ENCODE assay signal across 16 mouse cellular contexts in the genomic region with DNA sequence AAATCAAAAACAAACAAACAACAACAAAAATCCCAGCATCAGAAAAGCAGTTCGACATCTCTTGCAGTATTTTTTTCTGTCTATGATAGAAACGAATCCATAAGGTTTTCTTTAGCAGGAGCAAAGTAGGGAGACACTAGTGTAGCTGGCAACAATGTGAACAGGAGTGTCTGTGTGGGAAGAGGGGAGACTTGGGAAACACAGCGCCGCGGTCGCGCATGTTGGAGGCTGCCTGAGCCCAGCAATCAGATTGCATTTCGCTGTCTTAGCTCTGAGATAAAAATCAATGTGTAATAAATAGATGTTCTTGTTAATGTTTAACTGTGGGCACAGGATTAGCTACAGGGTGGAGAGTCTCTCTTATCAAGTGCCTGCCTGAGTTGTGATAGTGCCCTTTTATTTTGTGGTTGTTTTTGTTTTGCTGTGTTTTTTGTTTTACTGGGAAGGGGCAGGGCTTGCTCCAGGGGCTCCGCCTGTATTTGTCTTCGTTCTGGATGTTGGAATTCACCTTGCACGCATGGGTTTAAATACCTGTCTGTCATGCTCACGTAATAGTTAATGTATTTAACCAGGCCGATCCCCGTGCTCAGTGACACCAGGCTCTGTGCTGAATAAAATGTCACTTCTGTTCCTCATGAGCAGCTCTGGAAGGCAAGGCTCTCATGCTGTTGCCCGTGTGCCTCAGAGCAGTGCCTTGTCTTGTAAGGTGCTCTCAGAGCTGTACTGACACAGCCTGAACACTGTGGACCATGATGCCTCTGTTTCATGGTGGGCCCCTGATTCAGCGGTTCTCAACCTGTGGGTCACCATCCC. TPM values are rescaled to one million over a fixed set of nuclear protein-coding genes. Genes with fewer than 3 reads are reported as not detected.
DNase-seq lines count a peak whose midpoint lies in the region; ATAC-seq lines count a peak whose summit lies in the region.
"Had no signal": no experiment of that assay in that cellular context is flagged by ENCODE, and none has a peak within 500 bp of the region (broad histone marks: within the 10 kb centered on the region; RNA-seq: fewer than 3 reads in every experiment).

No protein-coding gene starts in this region.

- H3K9me3 ChIP-seq in intestine, embryonic 14.5 days (ENCODE audit: control insufficient read depth, low read length), result no peaks in the 10 kb centered on the region
- H3K9me3 ChIP-seq: forebrain, embryonic 13.5 days; limb, embryonic 13.5 days; midbrain, embryonic 10.5 days had no signal

- peak; percentile 38 to 63 for DNase-seq in left cerebral cortex, postnatal 25 days (ENCODE audit: low spot score in 2 of 2)
- no peak for DNase-seq in left cerebral cortex, adult 11 months (ENCODE audit: low spot score)
- no peak for DNase-seq in intestine, embryonic 14.5 days (ENCODE audit: low spot score)
- DNase-seq in kidney, adult 8-10 months, result peak; percentile 42 to 64
- no peak for DNase-seq in spleen, postnatal 14 days (ENCODE audit: low spot score in 2 of 2)
- DNase-seq in embryo, embryonic 10.5 days (ENCODE audit: low spot score), result no peak
- DNase-seq: cerebellum, adult 18-20 months; heart, postnatal 14 days; layer of hippocampus, postnatal 36 days; spleen, adult 18-20 months; thymus, adult 18-20 months had no signal

- intact Hi-C loops in left cerebral cortex, postnatal 25 days (cut with DNase I), result no loop called here

- H3K27ac ChIP-seq in intestine, embryonic 14.5 days (ENCODE audit: low read depth), result no peak overlapping the region
- H3K27ac ChIP-seq: forebrain, embryonic 13.5 days; hindbrain, postnatal 0 days; limb, embryonic 13.5 days; midbrain, embryonic 10.5 days had no signal

- peaks cover 10% of the 10 kb centered on the region; the same call in 1 of the 2 replicates for H3K36me3 ChIP-seq in intestine, embryonic 14.5 days (ENCODE audit: control insufficient read depth, insufficient read depth, low read length)

- H3K9ac ChIP-seq in intestine, embryonic 14.5 days (ENCODE audit: low read length), result no peak overlapping the region
- H3K9ac ChIP-seq: forebrain, embryonic 13.5 days; limb, embryonic 13.5 days had no signal

- no peak overlapping the region for H3K4me2 ChIP-seq in intestine, embryonic 14.5 days (ENCODE audit: low read length)
- H3K4me2 ChIP-seq: forebrain, embryonic 13.5 days; limb, embryonic 13.5 days had no signal

- WGBS in intestine, embryonic 14.5 days, result 73% methylated on average over 16 of the region's 16 CpGs

- no peaks in the 10 kb centered on the region for H3K4me1 ChIP-seq in intestine, embryonic 14.5 days (replicated peaks; ENCODE audit: control insufficient read depth, insufficient read depth, low read length)
- H3K4me1 ChIP-seq: forebrain, embryonic 13.5 days; limb, embryonic 13.5 days; midbrain, embryonic 10.5 days had no signal

- H3K27me3 ChIP-seq in intestine, embryonic 14.5 days (replicated peaks; ENCODE audit: control insufficient read depth, insufficient read depth, low read length), result no peaks in the 10 kb centered on the region
- H3K27me3 ChIP-seq: forebrain, embryonic 13.5 days; limb, embryonic 13.5 days had no signal

- H3K4me3 ChIP-seq in intestine, embryonic 14.5 days (ENCODE audit: low read depth, low read length), result no peak overlapping the region
- H3K4me3 ChIP-seq: forebrain, embryonic 13.5 days; limb, embryonic 13.5 days; midbrain, embryonic 10.5 days had no signal

- peak; percentile 63 for ATAC-seq in intestine, embryonic 14.5 days (replicated peaks; ENCODE audit: low FRiP score, low TSS enrichment, low read depth)
- ATAC-seq in megakaryocyte-erythroid progenitor cell, adult 5-6 weeks (replicated peaks; ENCODE audit: low FRiP score, low TSS enrichment, poor library complexity, severe bottlenecking), result peak; percentile 60
- ATAC-seq: forebrain, embryonic 13.5 days; hindbrain, postnatal 0 days had no signal

RNA-seq across cellular contexts. Expression of a gene that starts 20.8 kb away (rescaled TPM):
- total RNA-seq in left cerebral cortex, postnatal 25 days (2021), result 10 to 100 TPM; 26.0 to 31.6 TPM
- polyA plus RNA-seq in intestine, embryonic 14.5 days (2014; fragmentation: Nextera tagmentation; extraction: Ambion mirVana), result 19.9 and 21.5 TPM in 2 replicates
- 26.2 and 37.2 TPM in 2 replicates for total RNA-seq in megakaryocyte-erythroid progenitor cell, adult 5-6 weeks (2014; fragmentation: Nextera tagmentation)
- 42.3 and 49.0 TPM in 2 replicates for total RNA-seq in megakaryocyte-erythroid progenitor cell, adult 5-6 weeks (2017)

RNA-seq across cellular contexts. Expression of a gene that starts 23.6 kb away (rescaled TPM):
- 100 to 1,000 TPM; 133 TPM for total RNA-seq in left cerebral cortex, postnatal 25 days (2021)
- polyA plus RNA-seq in intestine, embryonic 14.5 days (2014; fragmentation: Nextera tagmentation; extraction: Ambion mirVana), result 103 and 108 TPM in 2 replicates
- 65.6 and 69.4 TPM in 2 replicates for total RNA-seq in megakaryocyte-erythroid progenitor cell, adult 5-6 weeks (2014; fragmentation: Nextera tagmentation)
- total RNA-seq in megakaryocyte-erythroid progenitor cell, adult 5-6 weeks (2017), result 19.8 and 20.6 TPM in 2 replicates

Comparison
In these comparisons a context has a peak if more than half of its experiments do, and no peak if none do; other contexts are left out.
1. DNase-seq: peak in left cerebral cortex, postnatal 25 days (2 of 2) and kidney, adult 8-10 months (2 of 2); none in left cerebral cortex, adult 11 months (single experiment), intestine, embryonic 14.5 days (single experiment), spleen, postnatal 14 days (0 of 2) and embryo, embryonic 10.5 days (single experiment).